Mouse (Mus musculus): Measurements from ENCODE around the gene Slc9a9. TPM values are rescaled to one million over a fixed set of nuclear protein-coding genes. Genes with fewer than 3 reads are reported as not detected.

The Slc9a9 gene
- polyA plus RNA-seq, 1 experiment, result 0.69 TPM

DNA sequence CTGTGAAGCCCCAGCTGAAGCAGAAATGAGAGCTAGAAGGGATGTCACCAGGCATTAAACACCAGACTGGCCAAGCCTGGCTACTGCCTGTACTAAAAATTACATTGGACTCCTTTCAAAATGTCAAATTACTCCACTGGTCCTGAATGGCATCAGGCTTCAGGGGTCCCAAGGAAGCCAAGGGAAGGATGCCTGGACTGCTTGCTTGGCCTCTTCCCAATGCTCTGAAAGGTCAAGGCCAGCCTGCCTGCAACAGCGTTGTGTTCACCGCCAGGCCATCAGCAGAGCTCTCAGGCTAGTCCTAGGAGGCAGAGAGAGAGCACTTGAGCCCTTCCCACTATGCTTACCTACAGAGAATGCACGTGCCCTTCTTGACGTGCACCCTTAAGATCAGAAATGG lies 539.0 kb downstream of the Slc9a9 start:
- Histone ChIP-seq H3K36me3 (replicated peaks; ENCODE audit: low read length) (no peaks in the 10 kb centered on the region), H3K4me3 (replicated peaks) (no peak overlapping the region), H3K27me3 (replicated peaks) (peaks cover 9% of the 10 kb centered on the region), H3K4me1 (no peaks in the 10 kb centered on the region), H3K9me3 (no peaks in the 10 kb centered on the region; the same call in 1 of the 2 replicates)
- no peak for TF ChIP-seq FLI1 (IDR thresholded peaks at IDR 0.05; ENCODE audit: low read length)
- TF ChIP-seq GATA1 (IDR thresholded peaks at IDR 0.05; ENCODE audit: borderline replicate concordance, low read length), result no peak

DNA sequence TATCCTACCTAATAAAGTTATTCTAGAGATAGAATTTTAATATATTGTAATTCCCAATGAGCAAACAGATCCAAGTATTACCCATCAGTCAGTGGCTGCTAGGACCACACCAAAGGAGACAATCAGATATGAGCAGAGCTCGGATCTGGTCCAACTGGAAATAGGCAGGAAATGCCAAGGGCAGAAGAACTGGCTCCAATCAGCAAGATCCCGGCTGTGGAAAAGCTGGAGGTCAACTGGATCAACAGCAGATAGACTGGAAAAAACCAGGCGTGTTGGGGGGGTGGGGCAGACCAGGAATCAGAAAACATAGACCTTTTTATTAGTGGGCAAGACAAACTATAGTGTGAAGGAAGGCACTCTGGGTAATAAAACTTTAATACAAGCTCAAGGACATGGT lies 550.3 kb downstream of the Slc9a9 start:
- no peaks in the 10 kb centered on the region for H3K27me3 ChIP-seq (replicated peaks)
- no peaks in the 10 kb centered on the region for H3K9me3 ChIP-seq
- TF ChIP-seq GATA1 (IDR thresholded peaks at IDR 0.05; ENCODE audit: borderline replicate concordance, low read length), result no peak
- no peak for TF ChIP-seq FLI1 (IDR thresholded peaks at IDR 0.05; ENCODE audit: low read length)
- no peak overlapping the region for H3K4me3 ChIP-seq (replicated peaks)
- no peaks in the 10 kb centered on the region for H3K36me3 ChIP-seq (replicated peaks; ENCODE audit: low read length)
- H3K4me1 ChIP-seq, result no peaks in the 10 kb centered on the region

DNA sequence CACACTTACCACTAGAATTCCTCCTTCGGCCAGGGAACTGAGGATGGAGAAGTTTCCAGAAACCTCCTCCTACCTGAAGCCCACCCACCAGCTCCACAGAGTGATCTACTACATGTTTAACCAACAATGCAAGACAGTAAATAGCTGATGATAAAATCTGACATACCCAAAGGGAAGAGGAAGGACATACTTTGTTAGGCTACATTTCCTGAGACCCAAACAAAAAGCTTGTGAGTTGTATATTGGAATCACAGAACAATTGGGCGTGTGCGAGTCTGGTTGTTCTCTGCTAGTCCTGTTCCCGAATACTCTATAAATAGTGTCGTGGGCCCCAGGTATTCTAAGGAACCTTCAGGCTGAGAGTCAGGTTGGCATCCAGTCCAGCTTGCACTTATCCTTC lies 551.6 kb downstream of the Slc9a9 start:
- no peaks in the 10 kb centered on the region for H3K4me1 ChIP-seq
- H3K27me3 ChIP-seq (replicated peaks), result no peaks in the 10 kb centered on the region
- H3K36me3 ChIP-seq (replicated peaks; ENCODE audit: low read length), result no peaks in the 10 kb centered on the region
- H3K4me3 ChIP-seq (replicated peaks), result no peak overlapping the region
- TF ChIP-seq FLI1 (IDR thresholded peaks at IDR 0.05; ENCODE audit: low read length) (no peak), GATA1 (IDR thresholded peaks at IDR 0.05; ENCODE audit: borderline replicate concordance, low read length) (no peak)
- H3K9me3 ChIP-seq, result no peaks in the 10 kb centered on the region

DNA sequence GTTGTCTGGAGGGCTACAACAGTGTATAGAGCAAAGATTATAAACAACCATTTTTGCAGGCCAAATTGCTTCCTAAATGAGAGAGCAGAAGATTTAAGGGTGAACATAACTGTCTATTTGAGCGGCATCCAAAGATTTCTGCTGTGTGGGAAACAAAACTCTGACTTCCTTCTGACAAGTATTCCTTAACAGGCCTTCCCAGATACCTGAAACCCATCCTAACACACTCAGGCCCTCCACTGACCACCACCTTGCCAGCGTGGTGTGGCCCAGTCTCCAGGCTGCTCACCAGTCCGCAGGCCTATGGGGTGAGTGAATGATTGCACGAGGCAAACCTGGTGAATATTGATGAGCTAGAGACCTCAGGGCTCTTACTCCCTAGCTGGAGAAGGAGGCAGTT lies 557.3 kb downstream of the Slc9a9 start:
- H3K9me3 ChIP-seq, result no peaks in the 10 kb centered on the region
- H3K36me3 ChIP-seq (replicated peaks; ENCODE audit: low read length), result peaks cover 10% of the 10 kb centered on the region
- TF ChIP-seq GATA1 (IDR thresholded peaks at IDR 0.05; ENCODE audit: borderline replicate concordance, low read length), result no peak
- no peak for TF ChIP-seq FLI1 (IDR thresholded peaks at IDR 0.05; ENCODE audit: low read length)
- no peaks in the 10 kb centered on the region for H3K4me1 ChIP-seq
- H3K4me3 ChIP-seq (replicated peaks), result no peak overlapping the region
- no peaks in the 10 kb centered on the region for H3K27me3 ChIP-seq (replicated peaks)

DNA sequence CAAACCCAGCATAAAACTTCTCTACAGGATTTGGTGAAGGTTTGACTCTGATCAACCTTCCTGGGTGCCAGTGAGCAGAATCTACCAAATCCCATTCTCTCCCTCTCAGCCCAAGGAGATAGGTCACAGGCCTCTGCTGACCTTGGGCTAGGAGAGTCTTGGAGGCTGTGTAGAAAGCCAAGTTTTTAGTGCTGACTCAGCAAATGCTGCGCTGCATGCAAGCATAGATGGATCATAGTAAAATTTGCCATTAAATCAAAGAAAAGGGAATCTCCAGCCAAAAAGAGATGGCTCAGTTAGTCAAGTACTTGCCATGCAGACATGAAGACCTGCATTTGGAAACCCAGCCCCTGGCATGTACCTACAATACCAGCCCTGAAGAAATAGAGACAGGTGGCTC lies 558.4 kb downstream of the Slc9a9 start:
- no peaks in the 10 kb centered on the region for H3K9me3 ChIP-seq
- peaks cover 10% of the 10 kb centered on the region for H3K36me3 ChIP-seq (replicated peaks; ENCODE audit: low read length)
- TF ChIP-seq GATA1 (IDR thresholded peaks at IDR 0.05; ENCODE audit: borderline replicate concordance, low read length), result no peak
- no peak for TF ChIP-seq FLI1 (IDR thresholded peaks at IDR 0.05; ENCODE audit: low read length)
- H3K4me1 ChIP-seq, result no peaks in the 10 kb centered on the region
- H3K4me3 ChIP-seq (replicated peaks), result no peak overlapping the region
- no peaks in the 10 kb centered on the region for H3K27me3 ChIP-seq (replicated peaks)

DNA sequence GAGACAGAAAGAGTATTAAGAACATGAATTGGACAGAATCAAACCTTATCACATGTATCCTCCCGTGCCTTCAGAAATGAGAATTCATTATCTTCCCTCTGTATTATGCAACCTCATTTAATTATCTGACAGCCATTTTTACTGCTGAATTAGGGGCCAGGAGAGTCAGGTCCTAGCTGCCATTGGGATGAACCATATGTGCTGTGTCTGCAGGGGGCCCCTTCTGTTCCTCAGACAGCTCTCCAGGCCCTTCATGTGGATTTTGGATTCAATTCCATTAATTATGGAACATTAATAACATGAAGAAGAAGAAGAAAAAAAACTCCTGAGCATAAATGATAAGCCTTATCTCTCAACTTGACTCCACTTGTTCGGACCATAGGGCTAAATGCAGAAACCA lies 559.4 kb downstream of the Slc9a9 start:
- peaks cover 10% of the 10 kb centered on the region for H3K36me3 ChIP-seq (replicated peaks; ENCODE audit: low read length)
- no peaks in the 10 kb centered on the region for H3K4me1 ChIP-seq
- no peak overlapping the region for H3K4me3 ChIP-seq (replicated peaks)
- no peaks in the 10 kb centered on the region for H3K9me3 ChIP-seq
- TF ChIP-seq GATA1 (IDR thresholded peaks at IDR 0.05; ENCODE audit: borderline replicate concordance, low read length), result no peak
- no peak for TF ChIP-seq FLI1 (IDR thresholded peaks at IDR 0.05; ENCODE audit: low read length)
- no peaks in the 10 kb centered on the region for H3K27me3 ChIP-seq (replicated peaks)

DNA sequence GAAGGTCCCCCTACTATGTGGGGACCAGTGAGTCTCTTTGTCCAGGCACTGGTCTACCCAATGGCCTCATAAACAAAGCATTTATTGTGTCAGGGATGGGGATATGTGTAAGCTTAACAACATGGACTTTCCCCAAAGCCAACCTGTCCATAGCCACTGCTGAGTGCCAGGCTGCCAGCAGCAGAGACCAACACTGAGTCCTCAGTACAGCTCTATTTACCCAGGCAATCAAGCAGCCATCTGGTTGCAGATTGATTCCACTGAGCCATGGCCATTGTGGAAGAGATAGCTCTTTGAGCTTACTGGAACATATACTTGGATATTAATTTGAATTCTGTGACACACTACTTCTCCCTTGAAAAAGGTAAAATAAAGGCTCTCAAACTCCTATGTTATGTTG lies 570.2 kb downstream of the Slc9a9 start:
- TF ChIP-seq FLI1 (IDR thresholded peaks at IDR 0.05; ENCODE audit: low read length) (no peak), GATA1 (IDR thresholded peaks at IDR 0.05; ENCODE audit: borderline replicate concordance, low read length) (no peak)
- Histone ChIP-seq H3K4me3 (replicated peaks) (no peak overlapping the region), H3K9me3 (peaks cover 19% of the 10 kb centered on the region), H3K4me1 (no peaks in the 10 kb centered on the region), H3K36me3 (replicated peaks; ENCODE audit: low read length) (no peaks in the 10 kb centered on the region), H3K27me3 (replicated peaks) (peaks cover 6% of the 10 kb centered on the region)

DNA sequence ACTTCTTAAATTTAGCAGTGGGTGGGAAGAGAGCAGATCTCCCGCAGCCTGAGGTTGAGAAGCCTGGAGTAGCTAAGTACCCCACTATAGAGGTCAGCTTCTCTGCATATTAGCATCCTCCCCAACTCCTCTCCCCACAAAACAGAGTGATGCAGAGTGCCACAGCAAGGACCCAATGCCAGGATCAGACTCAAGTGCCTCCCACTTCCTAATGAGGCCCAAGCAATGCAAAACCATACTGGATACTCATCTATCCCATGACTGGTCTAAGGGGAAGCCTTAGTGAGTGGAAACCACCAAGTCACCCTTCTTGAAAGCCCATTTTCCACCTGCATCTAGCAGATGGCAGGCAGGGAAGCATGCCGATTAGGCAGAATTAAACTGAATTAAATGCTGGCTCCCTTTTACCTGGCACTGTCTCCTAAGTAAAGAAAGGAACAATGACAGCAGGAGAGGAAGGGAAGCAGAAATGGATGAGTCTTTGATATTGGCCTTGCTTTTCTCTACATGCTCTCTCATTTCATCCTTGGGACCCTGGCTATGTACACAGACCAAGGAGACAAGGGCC lies 573.0 kb downstream of the Slc9a9 start:
- Histone ChIP-seq H3K9me3 (0 out of 2 replicates have a peak, but pooled peaks cover 6% of the 10 kb centered on the region), H3K36me3 (replicated peaks; ENCODE audit: low read length) (no peaks in the 10 kb centered on the region), H3K27me3 (replicated peaks) (peaks cover 6% of the 10 kb centered on the region), H3K4me1 (no peaks in the 10 kb centered on the region), H3K4me3 (replicated peaks) (no peak overlapping the region)
- no peak for TF ChIP-seq FLI1 (IDR thresholded peaks at IDR 0.05; ENCODE audit: low read length)
- TF ChIP-seq GATA1 (IDR thresholded peaks at IDR 0.05; ENCODE audit: borderline replicate concordance, low read length), result no peak

DNA sequence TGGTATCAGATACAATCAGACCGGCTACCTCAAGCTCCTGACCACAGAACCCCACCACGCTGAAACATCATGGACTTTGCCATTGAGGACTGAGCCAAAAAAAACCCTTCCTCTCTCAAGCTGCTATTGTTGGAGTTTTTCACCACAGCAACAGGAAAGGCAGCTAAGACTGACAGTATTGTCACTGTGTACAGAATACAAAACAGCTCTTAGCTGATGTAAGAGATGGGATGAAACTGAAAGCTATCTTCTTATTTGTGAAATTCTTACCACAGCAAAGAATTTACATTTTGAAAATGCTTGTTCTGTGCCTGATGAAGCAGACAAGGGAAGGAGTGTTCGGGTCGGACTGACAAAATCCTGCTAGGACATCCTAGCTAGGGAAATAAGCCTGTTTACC lies 584.5 kb downstream of the Slc9a9 start:
- no peak for TF ChIP-seq GATA1 (IDR thresholded peaks at IDR 0.05; ENCODE audit: borderline replicate concordance, low read length)
- no peak for TF ChIP-seq FLI1 (IDR thresholded peaks at IDR 0.05; ENCODE audit: low read length)

DNA sequence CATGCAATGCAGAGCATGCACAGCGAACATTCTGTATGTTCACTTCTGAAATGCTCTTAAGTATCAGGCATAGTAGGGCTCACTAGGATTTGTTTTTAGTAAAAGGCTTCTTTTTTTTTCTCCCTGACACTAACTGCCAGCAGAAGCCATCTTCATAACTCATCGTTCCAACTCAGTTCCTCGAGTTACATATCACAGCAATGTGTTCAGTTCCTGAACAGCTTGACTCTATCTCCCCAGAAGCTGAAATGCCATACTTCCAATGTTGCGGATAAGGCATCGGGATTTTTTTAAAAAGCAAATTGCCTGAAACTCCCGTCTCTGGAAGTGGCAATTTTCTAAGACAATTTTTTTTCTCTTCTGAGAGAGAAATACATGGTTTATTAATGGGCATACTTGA lies 586.1 kb downstream of the Slc9a9 start:
- Histone ChIP-seq H3K9me3 (peaks cover 14% of the 10 kb centered on the region), H3K36me3 (replicated peaks; ENCODE audit: low read length) (no peaks in the 10 kb centered on the region), H3K4me3 (replicated peaks) (no peak overlapping the region), H3K27me3 (replicated peaks) (peaks cover 4% of the 10 kb centered on the region), H3K4me1 (peaks cover 10% of the 10 kb centered on the region)
- TF ChIP-seq FLI1 (IDR thresholded peaks at IDR 0.05; ENCODE audit: low read length) (no peak), GATA1 (IDR thresholded peaks at IDR 0.05; ENCODE audit: borderline replicate concordance, low read length) (no peak)

More for the DNA sequence above, 584.5 kb downstream of the Slc9a9 start:
- Histone ChIP-seq H3K4me1 (peaks cover 10% of the 10 kb centered on the region), H3K9me3 (peaks cover 14% of the 10 kb centered on the region), H3K4me3 (replicated peaks) (no peak overlapping the region), H3K27me3 (replicated peaks) (peaks cover 4% of the 10 kb centered on the region), H3K36me3 (replicated peaks; ENCODE audit: low read length) (no peaks in the 10 kb centered on the region)

Measured in megakaryocyte, embryonic 14.5 days (primary cell).